Mouse (Mus musculus): ENCODE results near the gene Drd4. TPM values are rescaled to one million over a fixed set of nuclear protein-coding genes. Genes with fewer than 3 reads are reported as not detected.
A peak's percentile ranks its signal among the peaks of the same experiment; 100 is the strongest.

Gene Drd4
- polyA plus RNA-seq, 2 experiments = not detected

- Histone ChIP-seq H3K9ac (replicated peaks) (no peak overlapping the region), H3K4me2 (ENCODE audit: low read depth) (no peak overlapping the region), H3K27me3 (ENCODE audit: control insufficient read depth, insufficient read depth, low read length) (peaks cover 32% of the 10 kb centered on the region), H3K4me1 (replicated peaks; ENCODE audit: control insufficient read depth in 2 of 2, insufficient read depth in 2 of 2, low read length in 1 of 2) (no peaks in the 10 kb centered on the region; a peak in 1 of 4 replicates), H3K9me3 (ENCODE audit: control insufficient read depth, low read length) (no peaks in the 10 kb centered on the region), H3K36me3 (replicated peaks; ENCODE audit: control insufficient read depth, insufficient read depth, low read depth) (no peaks in the 10 kb centered on the region), H3K4me3 (ENCODE audit: insufficient read depth in 1 of 2, low read depth in 2 of 2, low read length in 2 of 2) (no peak overlapping the region), H3K27ac (no peak overlapping the region)
- 61% methylated on average over 3 of the region's 3 CpGs for WGBS (ENCODE audit: insufficient replicate concordance)
- DNase-seq (ENCODE audit: low read depth in 3 of 3, low spot score in 3 of 3) (no peak), ATAC-seq (ENCODE audit: insufficient read depth) (no peak)
- TF ChIP-seq CTCF (IDR thresholded peaks at IDR 0.05; ENCODE audit: low read depth) (no peak), EP300 (IDR thresholded peaks at IDR 0.05; ENCODE audit: low read depth) (no peak)
Measured at GRCm38 (mm10) chr7:141288042-141288441, 3.8 kb upstream of the Drd4 start.

GRCm38 (mm10) chr7:141292583-141293388, 980 bp downstream of the Drd4 start:
- TF ChIP-seq EP300 (IDR thresholded peaks at IDR 0.05; ENCODE audit: low read depth) (no peak), CTCF (IDR thresholded peaks at IDR 0.05; ENCODE audit: low read depth) (no peak)
- DNase-seq (ENCODE audit: low read depth in 3 of 3, low spot score in 3 of 3) (no peak), ATAC-seq (ENCODE audit: insufficient read depth) (no peak)
- H3K4me1 ChIP-seq (replicated peaks; ENCODE audit: control insufficient read depth in 2 of 2, insufficient read depth in 2 of 2, low read length in 1 of 2) = no peaks in the 10 kb centered on the region
- no peak overlapping the region for H3K4me3 ChIP-seq (ENCODE audit: insufficient read depth in 1 of 2, low read depth in 2 of 2, low read length in 2 of 2)
- H3K4me2 ChIP-seq (ENCODE audit: low read depth) = no peak overlapping the region
- H3K27ac ChIP-seq = no peak overlapping the region
- H3K9me3 ChIP-seq (ENCODE audit: control insufficient read depth, low read length) = no peaks in the 10 kb centered on the region
- peaks cover 58% of the 10 kb centered on the region for H3K27me3 ChIP-seq (ENCODE audit: control insufficient read depth, insufficient read depth, low read length)
- no peaks in the 10 kb centered on the region for H3K36me3 ChIP-seq (replicated peaks; ENCODE audit: control insufficient read depth, insufficient read depth, low read depth)
- WGBS (ENCODE audit: insufficient replicate concordance) = 32% methylated on average over 15 of the region's 15 CpGs
- no peak overlapping the region for H3K9ac ChIP-seq (replicated peaks)

GRCm38 (mm10) chr7:141293852-141294471, 2.2 kb downstream of the Drd4 start:
- DNase-seq (ENCODE audit: low read depth in 3 of 3, low spot score in 3 of 3) = no peak
- no peak overlapping the region for H3K9ac ChIP-seq (replicated peaks)
- no peaks in the 10 kb centered on the region for H3K4me1 ChIP-seq (replicated peaks; ENCODE audit: control insufficient read depth in 2 of 2, insufficient read depth in 2 of 2, low read length in 1 of 2)
- ATAC-seq (ENCODE audit: insufficient read depth) = no peak
- no peak for TF ChIP-seq CTCF (IDR thresholded peaks at IDR 0.05; ENCODE audit: low read depth)
- TF ChIP-seq EP300 (IDR thresholded peaks at IDR 0.05; ENCODE audit: low read depth) = no peak
- peak overlapping the region; percentile 13; the same call in 1 of the 2 replicates for H3K4me2 ChIP-seq (ENCODE audit: low read depth)
- peak overlapping the region in 1 of 2 experiments; percentile 22; a peak in 1 of 4 replicates for H3K4me3 ChIP-seq (ENCODE audit: insufficient read depth in 1 of 2, low read depth in 2 of 2, low read length in 2 of 2)
- no peaks in the 10 kb centered on the region for H3K9me3 ChIP-seq (ENCODE audit: control insufficient read depth, low read length)
- H3K36me3 ChIP-seq (replicated peaks; ENCODE audit: control insufficient read depth, insufficient read depth, low read depth) = no peaks in the 10 kb centered on the region
- peaks cover 58% of the 10 kb centered on the region for H3K27me3 ChIP-seq (ENCODE audit: control insufficient read depth, insufficient read depth, low read length)
- WGBS (ENCODE audit: insufficient replicate concordance) = 2% methylated on average over 53 of the region's 53 CpGs
- no peak overlapping the region for H3K27ac ChIP-seq

GRCm38 (mm10) chr7:141294479-141294878, 2.7 kb downstream of the Drd4 start:
- no peak for ATAC-seq (ENCODE audit: insufficient read depth)
- Histone ChIP-seq H3K4me3 (ENCODE audit: insufficient read depth in 1 of 2, low read depth in 2 of 2, low read length in 2 of 2) (no peak overlapping the region), H3K4me2 (ENCODE audit: low read depth) (0 out of 2 replicates have a peak overlapping the region, but pooled peaks have one; percentile 13), H3K9ac (replicated peaks) (no peak overlapping the region), H3K9me3 (ENCODE audit: control insufficient read depth, low read length) (no peaks in the 10 kb centered on the region), H3K36me3 (replicated peaks; ENCODE audit: control insufficient read depth, insufficient read depth, low read depth) (no peaks in the 10 kb centered on the region), H3K27ac (no peak overlapping the region), H3K4me1 (replicated peaks; ENCODE audit: control insufficient read depth in 2 of 2, insufficient read depth in 2 of 2, low read length in 1 of 2) (no peaks in the 10 kb centered on the region), H3K27me3 (ENCODE audit: control insufficient read depth, insufficient read depth, low read length) (peaks cover 58% of the 10 kb centered on the region)
- no peak for DNase-seq (ENCODE audit: low read depth in 3 of 3, low spot score in 3 of 3)
- WGBS (ENCODE audit: insufficient replicate concordance) = 7% methylated on average over 22 of the region's 22 CpGs
- TF ChIP-seq EP300 (IDR thresholded peaks at IDR 0.05; ENCODE audit: low read depth) (no peak), CTCF (IDR thresholded peaks at IDR 0.05; ENCODE audit: low read depth) (no peak)

Data from liver, embryonic 14.5 days (tissue).